Mouse (Mus musculus) c-Kit-positive CD71-positive TER-119-positive erythroid progenitor cells, embryonic 14.5 days (primary cell): ENCODE results near the gene C1ra.
"Not testable (repeated sequence)": the region's sequence is repeated elsewhere in the genome, so short reads cannot be mapped to it uniquely, and the experiment has no call there.

Experiments used
- DNase-seq: peaks from one replicate; pipeline ENCODE4 v3.0.0-alpha.2; 2013; ENCODE audit warnings: low spot score

The C1ra gene

DNA sequence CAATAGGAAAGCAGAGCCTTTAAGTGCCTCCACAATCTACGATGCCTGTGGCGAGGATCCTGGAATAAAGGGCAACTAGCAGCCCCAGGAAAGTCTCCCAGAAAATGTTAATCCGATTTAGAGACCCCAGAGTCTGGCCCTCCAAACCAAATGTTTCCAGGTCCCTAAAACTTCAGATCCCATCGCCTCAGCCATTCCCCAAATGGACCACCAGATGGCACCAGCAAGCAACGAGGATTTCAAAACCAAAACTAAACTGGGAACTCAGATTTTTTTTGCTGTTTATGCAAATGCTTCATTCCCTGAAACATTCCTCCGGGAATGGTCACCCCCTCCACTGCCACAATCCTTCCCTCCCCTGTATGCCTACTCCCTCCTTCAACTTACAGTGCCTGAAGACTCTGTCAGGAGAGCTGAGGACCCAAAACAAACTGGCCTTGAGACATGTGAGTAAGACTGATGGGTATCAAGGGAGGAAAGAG is at the start of gene C1ra:
C1ra (plus strand) TSS at position 51 of the 482 bp plus-strand sequence.
- DNase-seq = peak; percentile 22

DNA sequence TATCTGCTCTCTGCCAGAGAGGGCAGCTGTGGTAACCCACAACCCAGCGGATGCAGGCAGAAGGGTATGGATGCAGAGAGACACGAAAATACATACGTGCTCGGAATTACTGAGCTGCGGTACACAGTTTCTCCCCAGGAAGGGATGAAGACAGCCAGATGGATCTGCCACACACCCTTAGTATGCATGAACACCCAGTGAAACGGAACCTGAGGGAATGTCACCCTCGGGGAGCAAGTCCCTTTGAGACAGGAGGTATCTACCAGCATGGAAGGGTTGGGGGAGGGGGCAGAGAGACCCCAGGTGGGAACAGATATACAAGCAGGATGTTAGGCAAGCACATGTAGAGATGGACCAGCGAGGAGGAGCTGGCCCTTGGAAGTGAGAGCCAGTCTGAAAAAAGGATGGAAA is 48.3 kb upstream of the C1ra start:
- no peak for DNase-seq

DNA sequence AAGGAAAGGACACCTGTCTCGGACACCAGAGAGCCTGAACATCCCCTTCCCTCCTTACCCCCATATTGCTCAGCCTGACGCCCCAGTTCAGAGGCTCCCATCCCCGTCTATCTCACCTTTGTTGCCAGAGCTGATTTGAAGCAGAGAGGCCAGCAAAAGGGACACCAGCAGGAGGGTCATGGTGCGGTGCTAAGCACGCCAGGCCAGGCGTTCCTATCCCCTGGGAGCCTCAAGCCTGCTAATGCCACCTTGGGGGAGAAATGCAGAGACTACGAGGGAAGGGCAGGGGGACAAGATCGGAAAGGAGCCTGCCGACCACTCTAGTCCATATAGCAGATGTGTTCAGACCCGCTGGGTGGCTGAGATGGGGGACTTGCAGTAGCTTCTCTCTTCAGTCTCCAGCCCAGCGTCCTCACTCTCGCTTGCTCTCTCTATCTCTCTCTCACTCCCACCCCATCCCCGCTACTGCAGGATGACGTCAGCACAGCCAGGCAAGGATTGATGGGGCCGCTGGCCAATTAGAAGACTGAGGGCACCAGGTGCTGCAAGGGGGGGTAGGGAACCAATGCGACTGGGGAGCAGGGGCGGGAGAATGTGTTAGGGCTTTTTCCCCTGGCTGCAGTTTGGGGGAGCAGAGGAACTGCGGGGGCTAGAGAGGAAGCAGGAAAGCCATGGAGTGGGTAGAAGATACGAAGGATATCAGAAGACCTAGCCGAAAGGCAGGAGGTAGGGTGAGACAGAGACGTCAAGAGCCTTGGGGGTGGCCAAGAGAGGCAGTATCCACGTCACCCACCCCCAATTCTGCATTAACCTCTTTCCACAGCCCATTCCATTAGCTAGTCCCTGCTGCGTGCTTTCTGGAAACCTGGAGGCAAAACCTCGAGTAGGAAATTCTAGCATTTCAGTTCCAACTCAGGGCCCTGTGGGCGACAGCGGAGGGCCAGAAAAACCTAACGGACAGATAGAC is 47.6 kb upstream of the C1ra start, which contains the start of gene Clstn3:
Clstn3 (minus strand) TSS at position 490 of the 967 bp plus-strand sequence.
- DNase-seq = peak; percentile 83

DNA sequence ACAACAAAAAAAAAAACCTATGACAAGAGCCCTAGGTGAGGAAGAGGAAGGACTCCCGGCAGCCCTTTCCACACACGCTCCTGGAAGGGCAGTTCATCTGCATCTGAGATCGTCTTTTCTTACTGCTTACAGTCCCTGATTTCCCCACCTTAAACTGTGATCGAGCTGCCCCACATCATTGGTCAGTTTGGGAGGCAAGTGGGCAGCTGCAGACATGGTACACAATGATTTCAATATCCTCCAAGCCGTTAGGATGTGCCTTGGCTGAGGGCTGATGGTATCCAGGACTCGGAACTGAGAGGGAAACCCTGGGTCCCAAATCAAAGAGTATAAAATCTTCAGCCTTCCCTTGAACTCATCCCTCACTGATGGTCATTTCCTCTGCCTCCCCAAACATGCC is 46.9 kb upstream of the C1ra start:
- DNase-seq = no peak

DNA sequence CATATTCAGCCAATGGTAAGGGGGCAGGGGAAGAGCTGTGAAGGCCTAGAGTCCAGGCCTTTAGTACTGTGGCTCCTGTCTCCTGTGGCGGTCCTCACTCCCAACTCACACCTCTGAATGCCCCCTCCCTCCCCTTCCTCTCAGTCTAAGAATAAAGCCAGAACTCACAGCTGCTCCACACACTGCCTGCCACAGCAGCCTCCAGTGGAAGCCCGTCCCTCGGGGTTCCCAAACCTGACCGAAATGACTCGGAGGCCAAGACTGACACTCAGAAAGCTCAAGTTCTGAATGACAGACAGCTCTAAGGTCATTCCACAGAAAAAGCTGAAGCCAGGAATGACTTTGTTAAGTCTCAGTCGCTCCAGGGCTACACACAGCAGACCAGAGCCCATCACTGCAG is 46.5 kb upstream of the C1ra start:
- DNase-seq = no peak

DNA sequence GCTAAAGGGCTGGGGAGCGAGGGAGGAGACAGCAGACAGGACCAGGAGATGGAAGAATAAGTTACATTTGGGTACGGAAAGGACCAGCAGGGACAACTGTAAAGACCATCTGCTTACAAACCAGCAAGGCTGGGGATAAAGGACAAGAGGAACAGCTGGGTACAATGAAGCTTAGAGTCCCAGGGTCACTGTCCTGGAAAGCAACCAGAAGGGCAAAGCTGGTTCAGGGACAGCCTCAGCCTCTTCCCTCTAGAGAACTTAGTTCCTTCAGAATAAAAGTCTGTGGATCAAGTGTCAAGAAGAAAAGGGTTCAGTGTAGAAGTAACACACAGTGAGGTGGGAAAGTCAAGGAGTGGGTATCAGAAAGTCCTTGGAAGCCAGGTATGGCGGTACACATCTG is 41.1 kb upstream of the C1ra start:
- no peak for DNase-seq

DNA sequence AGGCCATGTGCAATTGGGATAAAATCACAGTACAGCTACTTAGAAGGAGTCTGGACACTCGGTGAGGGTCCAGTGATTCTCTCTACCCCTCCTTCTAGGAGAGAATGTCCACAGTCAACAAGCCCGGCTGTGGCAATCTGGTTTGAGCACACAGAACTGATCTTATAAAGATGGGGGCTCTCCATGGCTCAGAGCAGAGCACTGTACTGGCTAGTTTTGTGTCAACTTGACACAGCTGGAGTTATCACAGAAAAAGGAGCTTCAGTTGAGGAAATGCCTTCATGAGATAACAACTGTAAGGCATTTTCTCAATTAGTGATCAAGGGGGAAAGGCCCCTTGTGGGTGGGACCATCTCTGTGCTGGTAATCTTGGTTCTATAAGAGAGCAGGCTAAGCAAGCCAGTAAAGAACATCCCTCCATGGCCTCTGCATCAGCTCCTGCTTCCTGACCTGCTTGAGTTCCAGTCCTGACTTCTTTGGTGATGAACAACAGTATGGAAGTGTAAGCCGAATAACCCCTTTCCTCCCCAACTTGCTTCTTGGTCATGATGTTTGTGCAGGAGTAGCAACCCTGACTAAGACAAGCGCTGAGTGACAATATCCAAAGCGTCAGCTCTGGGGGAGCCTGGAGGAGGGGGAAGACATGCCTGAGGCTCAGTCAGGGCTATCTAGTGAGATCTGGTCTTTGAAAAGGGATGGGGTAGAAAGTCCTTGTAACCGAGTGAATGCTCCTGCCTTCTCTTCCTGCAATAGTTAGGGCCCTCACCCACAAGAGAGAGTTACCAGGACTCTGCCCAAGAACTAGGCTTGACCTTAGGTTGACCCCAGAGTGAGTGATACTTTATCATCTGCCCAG is 40.2 kb upstream of the C1ra start:
- DNase-seq = not testable (repeated sequence)

DNA sequence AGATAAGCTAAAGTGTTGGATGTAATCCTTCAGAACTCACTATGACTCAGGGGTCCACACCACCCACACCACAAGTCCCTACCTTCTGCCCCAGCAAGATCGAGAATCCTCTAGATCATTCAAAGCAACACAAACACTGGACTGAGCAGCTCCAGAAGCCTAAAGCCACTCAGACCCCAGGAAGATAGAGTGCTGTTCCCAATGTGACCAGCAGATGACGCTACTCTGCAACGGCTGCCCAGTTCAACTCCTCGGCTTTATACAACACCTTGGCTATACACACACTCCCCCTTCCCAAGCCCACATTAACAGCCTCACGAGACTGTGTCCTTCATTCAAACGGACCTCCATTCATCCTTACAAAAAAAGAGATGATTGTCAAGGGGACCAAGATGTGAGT is 39.4 kb upstream of the C1ra start:
- DNase-seq = peak; percentile 74

DNA sequence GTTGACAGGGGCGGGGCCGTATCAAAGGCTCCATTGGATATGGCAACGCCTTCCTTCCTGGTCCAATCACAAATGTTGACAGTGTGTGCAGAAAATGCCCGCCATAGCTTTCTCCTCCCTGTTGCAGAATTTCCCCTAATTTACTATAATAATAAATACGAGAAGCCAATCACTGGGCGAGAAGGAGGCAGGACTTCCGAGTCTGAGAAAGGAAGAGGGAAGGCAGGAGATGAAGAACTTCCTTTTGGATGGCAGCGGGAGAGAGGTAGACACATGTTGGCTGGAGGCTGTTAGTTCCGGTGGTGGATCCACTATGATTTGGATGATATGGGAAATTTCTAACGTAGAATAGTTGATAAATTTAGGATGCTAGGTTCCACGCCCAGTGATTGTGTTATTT is 37.6 kb upstream of the C1ra start:
- no peak for DNase-seq

DNA sequence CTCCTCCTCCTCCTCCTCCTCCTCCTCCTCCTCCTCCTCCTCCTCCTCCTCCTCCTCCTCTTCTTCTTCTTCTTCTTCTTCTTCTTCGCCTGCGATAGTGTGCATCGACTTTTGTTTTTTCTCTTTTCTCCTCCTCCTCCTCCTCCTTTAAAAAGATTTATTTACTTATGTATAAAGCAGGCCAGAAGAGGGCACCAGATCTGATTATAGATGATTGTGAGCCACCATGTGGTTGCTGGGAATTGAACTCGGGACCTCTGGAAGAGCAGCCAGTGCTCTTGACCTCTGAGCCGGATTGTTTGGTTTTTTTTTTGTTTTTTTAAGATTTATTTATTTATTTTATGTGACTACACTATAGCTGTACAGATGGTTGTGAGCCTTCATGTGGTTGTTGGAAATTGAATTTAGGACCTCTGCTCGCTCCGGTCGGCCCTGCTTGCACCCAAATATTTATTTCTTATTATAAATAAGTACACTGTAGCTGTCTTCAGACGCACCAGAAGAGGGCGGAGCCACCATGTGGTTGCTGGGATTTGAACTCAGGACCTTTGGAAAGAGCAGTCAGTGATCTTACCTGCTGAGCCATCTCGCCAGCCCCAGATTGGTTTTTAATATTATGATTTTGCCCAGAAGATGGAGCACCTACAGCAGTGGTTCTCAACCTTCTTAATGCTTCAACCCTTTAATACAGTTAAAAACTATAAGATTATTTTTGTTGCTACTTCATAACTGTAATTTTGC is 36.7 kb upstream of the C1ra start:
- DNase-seq = not testable (repeated sequence)

DNA sequence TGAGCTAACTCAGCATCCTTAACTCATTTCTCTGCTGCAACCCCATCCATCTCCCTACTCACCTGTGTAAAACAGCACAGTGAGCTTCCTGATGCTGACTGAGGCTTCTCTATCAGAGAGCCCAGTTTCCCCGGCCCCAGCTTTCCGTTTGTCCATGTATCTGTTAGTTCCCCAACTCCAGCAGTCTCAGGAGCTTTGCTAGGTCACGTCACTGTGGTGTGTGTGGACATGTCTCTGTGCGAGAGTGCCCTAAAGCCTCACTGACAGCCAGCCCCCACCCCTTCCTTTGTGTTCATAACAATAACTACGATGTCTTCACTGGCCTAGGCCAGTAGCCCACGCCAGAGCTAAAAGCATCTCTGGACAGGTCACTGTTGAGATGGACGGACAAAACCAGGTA is 36.0 kb upstream of the C1ra start:
- no peak for DNase-seq

DNA sequence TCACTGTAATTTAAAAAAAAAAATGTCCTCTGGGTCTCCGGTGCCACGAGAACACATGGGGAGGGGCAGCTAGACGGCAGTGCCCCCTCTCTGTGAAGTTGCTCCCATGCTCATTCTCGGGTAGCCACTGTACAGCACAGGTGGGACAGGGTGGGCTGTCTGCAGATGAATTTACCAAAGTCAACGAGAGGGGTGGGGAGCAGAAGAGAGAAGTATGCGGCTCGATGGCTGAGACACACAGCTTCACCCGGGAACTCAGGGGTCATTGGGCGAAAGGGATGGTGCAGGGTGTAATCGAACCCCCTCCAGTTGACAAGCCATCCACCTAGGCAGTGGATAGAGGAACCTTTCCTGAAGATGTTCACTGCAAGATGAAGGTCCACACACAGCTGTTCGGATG is 35.4 kb upstream of the C1ra start:
- DNase-seq = no peak

DNA sequence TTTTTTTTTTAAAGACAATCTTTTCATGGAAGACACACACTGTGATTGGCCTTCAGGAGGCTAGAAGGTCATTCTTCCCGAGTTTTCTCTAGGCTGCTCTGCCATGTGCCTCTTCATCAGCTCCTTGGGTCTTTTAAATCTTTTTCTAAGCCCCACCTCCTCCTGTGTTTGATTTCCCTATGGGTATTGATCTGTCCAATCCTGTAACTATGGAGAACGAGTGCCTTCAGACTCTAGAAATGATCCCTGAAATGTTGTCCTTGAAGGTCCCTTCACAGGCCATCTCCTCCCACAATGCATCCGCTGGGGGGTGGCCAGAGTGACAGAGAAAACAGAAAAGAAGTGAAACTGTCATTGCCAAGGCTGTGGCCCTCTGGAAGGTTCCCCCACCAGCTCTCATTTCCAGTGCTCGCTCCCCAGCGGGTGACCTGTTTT is 35.0 kb upstream of the C1ra start:
- DNase-seq = no peak

DNA sequence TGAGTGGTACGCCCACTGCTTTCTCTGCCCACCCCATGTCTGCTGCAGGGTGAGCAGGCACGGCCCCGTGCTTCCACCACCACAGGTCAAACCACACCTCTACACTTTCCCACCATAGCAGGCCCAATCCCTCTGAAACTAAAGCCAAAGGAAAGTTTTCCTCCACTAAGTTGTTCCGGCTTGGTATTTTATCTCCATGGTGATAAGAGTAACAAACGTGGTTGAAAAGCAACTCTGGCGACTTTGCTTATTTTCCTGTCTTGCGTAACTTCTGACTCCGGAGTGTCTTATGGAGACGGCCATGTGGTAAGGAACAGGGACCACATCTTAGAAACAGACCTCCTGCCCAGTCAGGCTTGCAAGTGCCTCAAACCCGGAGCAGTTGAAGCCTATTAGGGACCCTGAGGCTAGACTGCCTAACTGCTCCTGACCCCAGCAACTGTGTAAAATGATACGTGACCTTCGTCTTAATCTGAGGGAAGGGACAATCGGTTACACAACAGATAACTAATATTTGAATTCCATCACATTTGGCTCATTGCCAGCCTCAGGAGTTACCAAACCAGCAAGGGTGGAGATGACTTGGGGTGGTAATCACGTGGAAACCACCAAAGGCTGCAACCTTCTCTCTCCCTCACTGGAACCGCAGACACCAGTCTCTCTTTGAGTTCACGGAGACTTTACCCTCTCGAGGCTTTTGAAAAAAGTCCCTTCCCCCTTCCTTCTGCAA is 34.1 kb upstream of the C1ra start:
- no peak for DNase-seq

DNA sequence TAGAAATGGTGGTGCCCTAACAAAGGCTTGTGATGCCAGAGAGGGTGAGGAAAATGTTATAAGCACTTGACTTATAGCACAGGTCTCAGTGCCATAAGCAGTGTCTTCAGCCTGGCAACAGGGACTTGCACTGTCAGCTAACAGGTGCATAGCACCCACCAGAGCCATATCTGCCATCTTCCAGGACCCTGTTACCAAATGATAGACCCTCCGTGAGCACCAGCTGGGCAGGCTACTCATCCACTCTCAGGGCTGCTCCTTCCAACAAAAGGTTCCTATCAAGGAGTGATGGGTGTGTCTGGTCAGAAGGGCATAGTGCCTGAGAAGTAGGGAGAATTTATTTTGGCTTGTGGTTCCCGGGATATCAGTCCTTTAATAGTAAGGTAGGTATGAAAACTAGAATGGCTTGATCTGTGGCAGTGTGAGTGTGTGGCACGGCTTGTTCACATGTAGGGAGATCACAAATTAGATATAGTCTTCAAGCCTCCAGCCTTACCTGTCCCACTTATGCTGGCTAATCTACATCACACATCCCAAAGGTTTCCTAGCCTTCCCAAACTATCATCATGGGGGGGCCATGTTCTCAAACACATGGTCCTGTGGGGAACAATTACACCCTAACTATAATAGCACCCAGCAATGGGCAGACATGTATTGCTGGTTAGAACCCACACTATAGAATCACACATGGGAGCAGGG is 33.2 kb upstream of the C1ra start:
- DNase-seq = no peak

DNA sequence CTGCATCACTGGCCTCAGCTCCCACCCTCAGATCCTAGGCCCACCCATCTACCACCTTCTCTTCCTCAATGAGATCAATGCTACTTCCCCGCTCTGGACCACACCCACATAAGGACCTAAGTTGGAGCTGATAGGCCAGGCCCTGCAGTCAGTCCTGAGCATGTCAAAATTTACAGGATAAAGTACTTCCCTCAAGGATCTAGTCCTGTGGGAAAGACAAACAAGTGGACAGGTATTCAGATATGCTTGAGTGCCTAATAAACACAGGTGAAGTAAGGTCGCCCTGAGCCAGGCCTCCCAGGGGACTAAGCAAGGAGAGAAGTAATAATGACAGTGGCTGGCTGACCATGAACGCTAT is 32.7 kb upstream of the C1ra start:
- no peak for DNase-seq

DNA sequence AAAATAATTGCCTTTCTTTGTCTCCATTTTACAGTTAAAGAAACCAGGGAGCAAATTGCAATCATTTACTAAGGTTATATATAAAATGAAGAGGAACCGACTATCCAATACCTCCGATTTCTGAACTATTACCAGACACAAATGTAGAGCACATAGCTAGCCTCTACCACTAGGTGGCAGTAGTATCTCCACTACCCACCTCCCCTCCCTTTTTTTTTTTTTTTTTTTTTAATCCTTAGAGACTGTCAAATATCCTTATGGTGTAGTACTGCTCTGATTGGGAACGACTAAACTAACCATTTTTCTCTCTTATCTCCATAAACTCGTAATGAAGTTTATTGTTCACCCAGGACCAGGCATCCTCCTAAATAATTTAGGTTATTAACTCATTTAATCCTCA is 31.9 kb upstream of the C1ra start:
- DNase-seq = no peak

DNA sequence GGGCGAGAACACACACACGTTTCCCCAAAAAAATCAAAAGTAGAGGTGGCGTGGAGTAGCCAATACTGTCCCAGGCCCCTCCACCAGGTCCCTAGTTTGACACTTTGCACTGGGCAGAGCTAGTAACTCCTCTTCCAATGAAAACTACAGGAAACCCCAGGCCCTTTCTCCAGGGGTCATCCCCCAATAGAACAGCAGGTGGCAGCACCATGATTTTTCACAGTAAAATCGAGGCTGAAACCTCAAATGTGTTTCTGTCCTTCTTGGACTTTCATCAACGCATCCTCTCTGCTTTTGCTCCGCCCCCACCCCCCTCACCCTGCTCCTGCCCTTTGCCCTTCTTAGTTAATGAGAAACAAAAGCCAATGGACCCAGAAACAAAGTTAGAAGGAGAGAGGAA is 30.6 kb upstream of the C1ra start:
- DNase-seq = no peak

DNA sequence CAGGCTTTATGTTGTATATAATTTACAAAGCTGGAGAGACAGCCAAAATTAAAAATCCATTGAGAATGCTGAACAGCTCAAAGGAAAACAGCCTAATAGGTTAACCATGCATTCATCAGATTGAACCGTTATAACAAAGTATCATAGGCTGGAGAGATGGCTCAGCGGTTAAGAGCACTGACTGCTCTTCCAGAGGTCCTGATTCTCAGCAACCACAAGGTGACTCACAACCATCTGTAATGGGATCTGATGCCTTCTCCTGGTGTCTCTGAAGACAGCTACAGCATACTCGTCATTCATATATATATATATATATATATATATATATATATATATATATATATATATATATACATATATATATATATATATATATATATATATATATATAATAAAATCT is 28.4 kb upstream of the C1ra start:
- DNase-seq = not testable (repeated sequence)

DNA sequence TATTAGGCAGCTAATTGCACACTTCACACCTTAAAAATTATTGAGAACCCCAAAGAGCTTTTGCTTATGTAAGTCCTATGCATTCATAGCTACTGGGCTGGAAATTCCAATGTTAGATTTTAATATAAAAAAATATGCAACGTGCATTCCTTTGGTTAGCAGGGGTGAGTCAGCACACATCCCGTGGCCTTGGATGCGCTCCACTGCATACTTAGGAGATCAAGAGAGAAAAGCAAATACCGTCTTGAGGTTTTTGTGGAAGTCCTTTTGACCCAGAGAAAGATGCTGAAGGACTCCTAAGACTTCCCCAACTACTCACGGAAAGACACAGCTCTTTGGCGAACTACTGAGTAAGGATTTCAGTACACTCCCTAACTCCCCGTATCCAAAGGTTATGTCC is 27.4 kb upstream of the C1ra start:
- no peak for DNase-seq
